8 mouse cellular contexts compared by ENCODE assay signal in genomic region chr2:30702711-30703110, GRCm38 (mm10).
DNase-seq lines count a peak whose midpoint lies in the region; ATAC-seq and TF ChIP-seq lines count a peak whose summit lies in the region.

No protein-coding gene starts in this region.

- no peak overlapping the region for H3K4me3 ChIP-seq in kidney, adult 2 months (ENCODE audit: insufficient read depth, low read depth, low read length)
- H3K4me3 ChIP-seq in embryonic facial prominence, embryonic 15.5 days (replicated peaks): no peak overlapping the region
- no peak overlapping the region for H3K4me3 ChIP-seq in hindbrain, embryonic 11.5 days (ENCODE audit: low read depth, low read length)
- no peak overlapping the region for H3K4me3 ChIP-seq in midbrain, embryonic 15.5 days

- H3K27ac ChIP-seq in kidney, adult 2 months (ENCODE audit: insufficient read depth, low read depth, low read length): no peak overlapping the region
- peak overlapping the region; percentile 48 for H3K27ac ChIP-seq in embryonic facial prominence, embryonic 15.5 days (replicated peaks)
- peak overlapping the region; percentile 82 for H3K27ac ChIP-seq in hindbrain, embryonic 11.5 days (ENCODE audit: low read depth, low read length)
- H3K27ac ChIP-seq in midbrain, embryonic 15.5 days: peak overlapping the region; percentile 69

- H3K27me3 ChIP-seq in kidney, adult 2 months (replicated peaks; ENCODE audit: control insufficient read depth, insufficient read depth, low read length): no peaks in the 10 kb centered on the region
- no peaks in the 10 kb centered on the region for H3K27me3 ChIP-seq in embryonic facial prominence, embryonic 15.5 days
- no peaks in the 10 kb centered on the region for H3K27me3 ChIP-seq in hindbrain, embryonic 11.5 days (ENCODE audit: control insufficient read depth, insufficient read depth, low read length)
- H3K27me3 ChIP-seq in midbrain, embryonic 15.5 days (replicated peaks): no peaks in the 10 kb centered on the region

- no peak overlapping the region for H3K9ac ChIP-seq in embryonic facial prominence, embryonic 15.5 days
- H3K9ac ChIP-seq in hindbrain, embryonic 11.5 days (ENCODE audit: low read depth, low read length): no peak overlapping the region; the same call in 1 of the 2 replicates
- H3K9ac ChIP-seq in midbrain, embryonic 15.5 days: no peak overlapping the region

- TF ChIP-seq CTCF in kidney, adult 2 months (conservative IDR thresholded peaks at IDR 0.05; ENCODE audit: insufficient read depth, insufficient read length, low read depth, low read length): no peak

- 57% methylated on average over 7 of the region's 7 CpGs for WGBS in kidney, adult 2 months
- 33% methylated on average over 7 of the region's 7 CpGs for WGBS in embryonic facial prominence, embryonic 15.5 days
- 18% methylated on average over 5 of the region's 7 CpGs for WGBS in hindbrain, embryonic 11.5 days
- 12% methylated on average over 7 of the region's 7 CpGs for WGBS in midbrain, embryonic 15.5 days

- H3K36me3 ChIP-seq in kidney, adult 2 months (ENCODE audit: control insufficient read depth, insufficient read depth, low read length): no peaks in the 10 kb centered on the region
- H3K36me3 ChIP-seq in embryonic facial prominence, embryonic 15.5 days: no peaks in the 10 kb centered on the region
- H3K36me3 ChIP-seq in hindbrain, embryonic 11.5 days (ENCODE audit: control insufficient read depth, insufficient read depth, low read length): no peaks in the 10 kb centered on the region
- no peaks in the 10 kb centered on the region for H3K36me3 ChIP-seq in midbrain, embryonic 15.5 days (replicated peaks)

- H3K4me2 ChIP-seq in embryonic facial prominence, embryonic 15.5 days (replicated peaks): no peak overlapping the region
- H3K4me2 ChIP-seq in hindbrain, embryonic 11.5 days (replicated peaks; ENCODE audit: low read depth, low read length): no peak overlapping the region
- H3K4me2 ChIP-seq in midbrain, embryonic 15.5 days: no peak overlapping the region

- no peak for ATAC-seq in embryonic facial prominence, embryonic 15.5 days (ENCODE audit: insufficient number of reproducible peaks, low FRiP score, low TSS enrichment, low read depth)
- no peak for ATAC-seq in hindbrain, embryonic 11.5 days (ENCODE audit: low FRiP score)
- ATAC-seq in midbrain, embryonic 15.5 days (replicated peaks): no peak

- TF ChIP-seq POLR2A in kidney, adult 2 months (IDR thresholded peaks at IDR 0.05; ENCODE audit: low read depth, low read length): no peak

- DNase-seq in kidney, postnatal 10 days: peak; percentile 45
- DNase-seq in kidney, adult 2 months: no peak
- no peak for DNase-seq in hindbrain, embryonic 11.5 days (ENCODE audit: low spot score)
- DNase-seq in retina, postnatal 1 day: no peak
- DNase-seq in urinary bladder, postnatal 10 days (ENCODE audit: low spot score): no peak
- no peak for DNase-seq in kidney, postnatal 25 days

- H3K4me1 ChIP-seq in kidney, adult 2 months (ENCODE audit: control insufficient read depth, insufficient read depth, low read length): peaks cover 34% of the 10 kb centered on the region
- H3K4me1 ChIP-seq in embryonic facial prominence, embryonic 15.5 days: peaks cover 31% of the 10 kb centered on the region
- peaks cover 13% of the 10 kb centered on the region for H3K4me1 ChIP-seq in hindbrain, embryonic 11.5 days (replicated peaks; ENCODE audit: control insufficient read depth, insufficient read depth, low read length)
- peaks cover 49% of the 10 kb centered on the region for H3K4me1 ChIP-seq in midbrain, embryonic 15.5 days

- no peaks in the 10 kb centered on the region for H3K9me3 ChIP-seq in embryonic facial prominence, embryonic 15.5 days (replicated peaks)
- H3K9me3 ChIP-seq in hindbrain, embryonic 11.5 days (ENCODE audit: control insufficient read depth, low read length): no peaks in the 10 kb centered on the region
- no peaks in the 10 kb centered on the region for H3K9me3 ChIP-seq in midbrain, embryonic 15.5 days
